Mouse (Mus musculus): ENCODE measurements around the gene Slc22a23. TPM values are rescaled to one million over a fixed set of nuclear protein-coding genes. Genes with fewer than 3 reads are reported as not detected.

Slc22a23 gene
- polyA plus RNA-seq, 1 experiment from 2014 or later: 11.6 TPM

DNA sequence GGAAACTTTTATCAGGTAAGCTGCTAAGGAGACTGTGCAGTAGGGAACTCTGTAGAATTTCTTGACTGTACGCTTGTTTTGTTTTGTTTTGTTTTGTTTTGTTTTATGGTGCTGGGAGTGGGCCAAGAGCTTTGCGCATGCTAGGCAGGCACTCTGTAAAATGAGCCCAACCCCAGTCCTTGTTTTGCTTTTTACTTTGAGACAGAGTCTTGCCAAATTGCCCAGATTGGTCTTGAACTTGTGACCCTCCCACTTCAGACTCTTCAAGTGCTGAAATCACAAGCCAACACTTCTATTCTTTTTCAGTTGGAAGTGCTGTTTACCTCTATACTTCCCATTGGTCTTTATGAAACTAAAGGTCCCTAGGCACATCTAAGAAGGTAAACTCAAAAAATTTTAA is 80.5 kb downstream of the Slc22a23 start:
- DNase-seq (ENCODE audit: low spot score) (no peak), ATAC-seq (replicated peaks; ENCODE audit: low FRiP score) (no peak)
- peaks cover 27% of the 10 kb centered on the region for H3K4me1 ChIP-seq (replicated peaks; ENCODE audit: control insufficient read depth, insufficient read depth, low read length)
- peaks cover 3% of the 10 kb centered on the region; the same call in 1 of the 2 replicates for H3K36me3 ChIP-seq (ENCODE audit: control insufficient read depth, insufficient read depth, low read length)
- no peak overlapping the region for H3K4me2 ChIP-seq
- H3K9ac ChIP-seq (ENCODE audit: low read depth, low read length): no peak overlapping the region
- no peaks in the 10 kb centered on the region for H3K9me3 ChIP-seq (ENCODE audit: control insufficient read depth, low read length)
- no peak overlapping the region for H3K27ac ChIP-seq (ENCODE audit: low read depth, low read length)
- no peak overlapping the region for H3K4me3 ChIP-seq (ENCODE audit: low read depth, low read length)
- WGBS: 92% methylated on average over 2 of the region's 2 CpGs
- no peaks in the 10 kb centered on the region for H3K27me3 ChIP-seq (replicated peaks; ENCODE audit: control insufficient read depth, insufficient read depth, low read length)

DNA sequence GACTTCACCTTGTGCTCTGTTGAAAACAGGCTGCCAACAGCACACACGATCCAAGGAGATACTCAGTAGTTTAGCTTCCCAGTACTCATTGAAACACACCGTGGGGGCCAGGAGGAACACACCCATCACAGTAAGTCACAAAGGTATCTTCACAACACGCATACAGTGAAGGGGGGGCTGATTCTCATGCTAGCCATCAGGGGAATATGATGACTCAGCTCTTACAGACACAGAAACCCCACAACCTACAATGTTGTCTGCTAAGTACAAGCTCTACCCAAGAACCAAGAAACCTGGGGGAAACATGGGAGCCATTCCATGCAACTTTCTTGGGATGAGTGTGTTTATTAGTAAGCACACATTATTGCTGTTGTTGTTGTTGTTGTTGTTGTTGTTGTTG is 86.2 kb downstream of the Slc22a23 start:
- Histone ChIP-seq H3K4me2 (no peak overlapping the region), H3K27me3 (replicated peaks; ENCODE audit: control insufficient read depth, insufficient read depth, low read length) (no peaks in the 10 kb centered on the region), H3K4me1 (replicated peaks; ENCODE audit: control insufficient read depth, insufficient read depth, low read length) (peaks cover 37% of the 10 kb centered on the region), H3K9ac (ENCODE audit: low read depth, low read length) (no peak overlapping the region), H3K9me3 (ENCODE audit: control insufficient read depth, low read length) (no peaks in the 10 kb centered on the region), H3K27ac (ENCODE audit: low read depth, low read length) (no peak overlapping the region), H3K4me3 (ENCODE audit: low read depth, low read length) (no peak overlapping the region), H3K36me3 (ENCODE audit: control insufficient read depth, insufficient read depth, low read length) (no peaks in the 10 kb centered on the region)
- WGBS: 82% methylated on average over 3 of the region's 3 CpGs
- DNase-seq (ENCODE audit: low spot score): no peak
- no peak for ATAC-seq (replicated peaks; ENCODE audit: low FRiP score)

- ATAC-seq (replicated peaks; ENCODE audit: low FRiP score) (no peak), DNase-seq (ENCODE audit: low spot score) (no peak)
- H3K4me2 ChIP-seq: no peak overlapping the region
- peaks cover 45% of the 10 kb centered on the region for H3K4me1 ChIP-seq (replicated peaks; ENCODE audit: control insufficient read depth, insufficient read depth, low read length)
- H3K9me3 ChIP-seq (ENCODE audit: control insufficient read depth, low read length): no peaks in the 10 kb centered on the region
- no peak overlapping the region for H3K9ac ChIP-seq (ENCODE audit: low read depth, low read length)
- no peak overlapping the region for H3K27ac ChIP-seq (ENCODE audit: low read depth, low read length)
- 89% methylated on average over 7 of the region's 7 CpGs for WGBS
- H3K27me3 ChIP-seq (replicated peaks; ENCODE audit: control insufficient read depth, insufficient read depth, low read length): no peaks in the 10 kb centered on the region
- H3K36me3 ChIP-seq (ENCODE audit: control insufficient read depth, insufficient read depth, low read length): no peaks in the 10 kb centered on the region
- no peak overlapping the region for H3K4me3 ChIP-seq (ENCODE audit: low read depth, low read length)
Measured at GRCm38 (mm10) chr13:34257177-34257576, 87.8 kb downstream of the Slc22a23 start.

DNA sequence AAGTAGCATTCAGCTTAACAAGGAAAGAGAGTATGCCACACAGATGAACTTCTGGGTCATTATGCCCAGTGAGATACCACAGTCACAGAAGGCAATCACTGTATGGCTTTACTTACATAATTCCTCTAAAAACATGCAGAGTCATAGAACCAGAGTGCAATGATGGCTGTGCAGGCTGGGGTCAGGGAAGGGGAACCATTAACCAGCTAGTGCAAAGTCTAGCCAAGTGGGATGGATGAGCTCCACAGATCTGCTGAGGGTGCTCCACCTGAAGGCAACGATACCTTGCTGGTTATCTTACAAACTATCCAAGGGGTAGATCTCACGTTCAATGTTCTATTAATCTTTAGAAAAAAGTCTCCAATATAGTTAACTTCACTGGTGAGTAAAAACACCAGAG is 88.3 kb downstream of the Slc22a23 start:
- H3K36me3 ChIP-seq (ENCODE audit: control insufficient read depth, insufficient read depth, low read length): no peaks in the 10 kb centered on the region
- DNase-seq (ENCODE audit: low spot score) (no peak), ATAC-seq (replicated peaks; ENCODE audit: low FRiP score) (no peak)
- no peaks in the 10 kb centered on the region for H3K27me3 ChIP-seq (replicated peaks; ENCODE audit: control insufficient read depth, insufficient read depth, low read length)
- no peaks in the 10 kb centered on the region for H3K9me3 ChIP-seq (ENCODE audit: control insufficient read depth, low read length)
- WGBS: 85% methylated on average over 2 of the region's 2 CpGs
- H3K4me3 ChIP-seq (ENCODE audit: low read depth, low read length): no peak overlapping the region
- H3K27ac ChIP-seq (ENCODE audit: low read depth, low read length): no peak overlapping the region
- H3K4me1 ChIP-seq (replicated peaks; ENCODE audit: control insufficient read depth, insufficient read depth, low read length): peaks cover 45% of the 10 kb centered on the region
- no peak overlapping the region for H3K4me2 ChIP-seq
- no peak overlapping the region for H3K9ac ChIP-seq (ENCODE audit: low read depth, low read length)

GRCm38 (mm10) chr13:34255297-34255696 is 89.7 kb downstream of the Slc22a23 start:
- Histone ChIP-seq H3K27me3 (replicated peaks; ENCODE audit: control insufficient read depth, insufficient read depth, low read length) (no peaks in the 10 kb centered on the region), H3K4me3 (ENCODE audit: low read depth, low read length) (no peak overlapping the region), H3K9me3 (ENCODE audit: control insufficient read depth, low read length) (no peaks in the 10 kb centered on the region), H3K27ac (ENCODE audit: low read depth, low read length) (no peak overlapping the region), H3K4me2 (no peak overlapping the region), H3K9ac (ENCODE audit: low read depth, low read length) (no peak overlapping the region), H3K36me3 (ENCODE audit: control insufficient read depth, insufficient read depth, low read length) (no peaks in the 10 kb centered on the region), H3K4me1 (replicated peaks; ENCODE audit: control insufficient read depth, insufficient read depth, low read length) (peaks cover 42% of the 10 kb centered on the region)
- 52% methylated on average over 3 of the region's 3 CpGs for WGBS
- ATAC-seq (replicated peaks; ENCODE audit: low FRiP score) (no peak), DNase-seq (ENCODE audit: low spot score) (no peak)

- ATAC-seq (replicated peaks; ENCODE audit: low FRiP score) (0 out of 2 replicates have a peak, but pooled peaks have one; percentile 25), DNase-seq (ENCODE audit: low spot score) (no peak)
- Histone ChIP-seq H3K36me3 (ENCODE audit: control insufficient read depth, insufficient read depth, low read length) (no peaks in the 10 kb centered on the region), H3K4me3 (ENCODE audit: low read depth, low read length) (no peak overlapping the region), H3K27me3 (replicated peaks; ENCODE audit: control insufficient read depth, insufficient read depth, low read length) (no peaks in the 10 kb centered on the region), H3K4me1 (replicated peaks; ENCODE audit: control insufficient read depth, insufficient read depth, low read length) (peaks cover 37% of the 10 kb centered on the region), H3K9me3 (ENCODE audit: control insufficient read depth, low read length) (no peaks in the 10 kb centered on the region), H3K27ac (ENCODE audit: low read depth, low read length) (no peak overlapping the region), H3K4me2 (no peak overlapping the region), H3K9ac (ENCODE audit: low read depth, low read length) (no peak overlapping the region)
- 72% methylated on average over 5 of the region's 5 CpGs for WGBS
Measured at GRCm38 (mm10) chr13:34254691-34255090, 90.3 kb downstream of the Slc22a23 start.

DNA sequence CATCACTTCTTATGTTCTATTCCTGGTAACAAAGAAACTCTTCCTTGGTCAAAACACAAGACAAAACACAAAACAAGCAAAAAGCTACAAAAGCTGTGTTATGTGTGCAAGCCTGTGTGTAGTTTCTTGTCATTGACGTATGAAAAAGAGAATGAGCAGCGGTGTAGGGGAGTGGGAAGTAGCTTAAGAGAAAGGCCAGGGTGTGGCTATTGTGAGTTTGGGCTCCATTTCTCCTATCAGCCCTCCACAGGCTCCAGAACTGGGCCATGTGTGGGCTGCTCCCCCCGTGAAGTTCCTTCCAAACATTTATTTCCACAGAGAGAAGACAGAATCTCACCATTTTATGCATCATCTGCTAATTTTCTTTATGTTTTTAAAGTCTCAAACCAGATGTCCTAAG is 91.2 kb downstream of the Slc22a23 start:
- peaks cover 40% of the 10 kb centered on the region for H3K4me1 ChIP-seq (replicated peaks; ENCODE audit: control insufficient read depth, insufficient read depth, low read length)
- no peaks in the 10 kb centered on the region for H3K36me3 ChIP-seq (ENCODE audit: control insufficient read depth, insufficient read depth, low read length)
- H3K27me3 ChIP-seq (replicated peaks; ENCODE audit: control insufficient read depth, insufficient read depth, low read length): no peaks in the 10 kb centered on the region
- 60% methylated on average over 3 of the region's 3 CpGs for WGBS
- ATAC-seq (replicated peaks; ENCODE audit: low FRiP score) (peak; percentile 80), DNase-seq (ENCODE audit: low spot score) (no peak)
- no peak overlapping the region for H3K9ac ChIP-seq (ENCODE audit: low read depth, low read length)
- H3K4me3 ChIP-seq (ENCODE audit: low read depth, low read length): no peak overlapping the region
- peak overlapping the region; percentile 28; the same call in 1 of the 2 replicates for H3K4me2 ChIP-seq
- H3K9me3 ChIP-seq (ENCODE audit: control insufficient read depth, low read length): no peaks in the 10 kb centered on the region
- no peak overlapping the region for H3K27ac ChIP-seq (ENCODE audit: low read depth, low read length)

- DNase-seq (ENCODE audit: low spot score) (no peak), ATAC-seq (replicated peaks; ENCODE audit: low FRiP score) (no peak)
- no peaks in the 10 kb centered on the region for H3K36me3 ChIP-seq (ENCODE audit: control insufficient read depth, insufficient read depth, low read length)
- H3K4me1 ChIP-seq (replicated peaks; ENCODE audit: control insufficient read depth, insufficient read depth, low read length): peaks cover 21% of the 10 kb centered on the region
- H3K9ac ChIP-seq (ENCODE audit: low read depth, low read length): no peak overlapping the region
- H3K9me3 ChIP-seq (ENCODE audit: control insufficient read depth, low read length): no peaks in the 10 kb centered on the region
- no peak overlapping the region for H3K27ac ChIP-seq (ENCODE audit: low read depth, low read length)
- WGBS: 75% methylated on average over 15 of the region's 15 CpGs
- no peak overlapping the region for H3K4me2 ChIP-seq
- H3K27me3 ChIP-seq (replicated peaks; ENCODE audit: control insufficient read depth, insufficient read depth, low read length): no peaks in the 10 kb centered on the region
- H3K4me3 ChIP-seq (ENCODE audit: low read depth, low read length): no peak overlapping the region
Measured at GRCm38 (mm10) chr13:34248941-34249920, 95.8 kb downstream of the Slc22a23 start.

GRCm38 (mm10) chr13:34248107-34248506 is 96.9 kb downstream of the Slc22a23 start:
- 72% methylated on average over 6 of the region's 6 CpGs for WGBS
- Histone ChIP-seq H3K9me3 (ENCODE audit: control insufficient read depth, low read length) (no peaks in the 10 kb centered on the region), H3K4me1 (replicated peaks; ENCODE audit: control insufficient read depth, insufficient read depth, low read length) (peaks cover 9% of the 10 kb centered on the region), H3K4me3 (ENCODE audit: low read depth, low read length) (no peak overlapping the region), H3K4me2 (no peak overlapping the region), H3K36me3 (ENCODE audit: control insufficient read depth, insufficient read depth, low read length) (no peaks in the 10 kb centered on the region), H3K9ac (ENCODE audit: low read depth, low read length) (no peak overlapping the region), H3K27ac (ENCODE audit: low read depth, low read length) (no peak overlapping the region), H3K27me3 (replicated peaks; ENCODE audit: control insufficient read depth, insufficient read depth, low read length) (no peaks in the 10 kb centered on the region)
- ATAC-seq (replicated peaks; ENCODE audit: low FRiP score): no peak
- DNase-seq (ENCODE audit: low spot score): no peak
